Mouse (Mus musculus): ENCODE data around the gene Pdxdc1. TPM values are rescaled to one million over a fixed set of nuclear protein-coding genes. Genes with fewer than 3 reads are reported as not detected.
A peak's percentile ranks its signal among the peaks of the same experiment; 100 is the strongest.

The Pdxdc1 gene
- total and polyA plus RNA-seq, 3 experiments, result 36.0 to 64.2 TPM; not detected in 1

DNA sequence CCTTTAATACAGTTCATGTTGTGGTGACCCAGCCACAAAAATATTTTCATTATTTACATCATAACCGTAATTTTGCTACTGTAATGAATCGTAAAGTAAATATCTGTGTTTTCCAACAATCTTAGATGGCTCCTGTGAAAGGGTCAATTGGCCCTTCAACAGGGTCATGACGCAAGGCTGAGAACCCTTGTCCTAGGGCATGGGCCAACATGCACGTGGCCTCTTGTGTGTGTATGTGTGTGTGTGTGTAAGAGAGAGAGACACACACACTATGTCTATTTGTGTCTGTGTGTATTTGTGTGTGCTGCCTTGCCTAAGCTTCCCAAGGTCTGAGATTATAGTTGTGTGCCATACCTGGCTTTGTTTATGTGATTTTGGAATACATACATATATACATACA lies 95.3 kb downstream of the Pdxdc1 start:
- DNase-seq (ENCODE audit: low read depth, low spot score), result no peak
- no peak overlapping the region for H3K27ac ChIP-seq (ENCODE audit: control insufficient read depth, low read depth, low read length)
- no peaks in the 10 kb centered on the region for H3K4me1 ChIP-seq (ENCODE audit: control insufficient read depth in 1 of 2, insufficient read depth in 2 of 2, low read length in 2 of 2)
- no peaks in the 10 kb centered on the region for H3K27me3 ChIP-seq (ENCODE audit: control insufficient read depth in 1 of 2, insufficient read depth in 2 of 2, low read length in 2 of 2)
- H3K9ac ChIP-seq (ENCODE audit: control insufficient read depth, low read depth, low read length, poor library complexity, severe bottlenecking), result no peak overlapping the region
- H3K4me3 ChIP-seq (ENCODE audit: control insufficient read depth in 1 of 2, insufficient read depth in 1 of 2, low read depth in 2 of 2, low read length in 2 of 2), result no peak overlapping the region
- TF ChIP-seq CHD1 (IDR thresholded peaks at IDR 0.05; ENCODE audit: low read depth, low read length) (no peak), MEF2A (IDR thresholded peaks at IDR 0.05; ENCODE audit: extremely low read depth, insufficient replicate concordance, low read depth, low read length, poor library complexity, severe bottlenecking) (no peak), E2F4 (IDR thresholded peaks at IDR 0.05; ENCODE audit: borderline replicate concordance, low read depth, low read length) (no peak), NELFE (IDR thresholded peaks at IDR 0.05; ENCODE audit: low read depth, low read length) (no peak), ELF1 (IDR thresholded peaks at IDR 0.05; ENCODE audit: low read depth, low read length) (no peak), USF2 (IDR thresholded peaks at IDR 0.05; ENCODE audit: borderline replicate concordance in 1 of 2, insufficient read depth in 1 of 2, low read depth in 1 of 2, low read length in 2 of 2) (no peak), MAZ (IDR thresholded peaks at IDR 0.05; ENCODE audit: low read depth, low read length) (no peak), POLR2AphosphoS5 (IDR thresholded peaks at IDR 0.05; ENCODE audit: borderline replicate concordance, low read depth, low read length) (0 out of 2 replicates have a peak, but pooled peaks have one; percentile 22), POLR2AphosphoS2 (IDR thresholded peaks at IDR 0.05; ENCODE audit: low read length) (no peak)
- H3K9me3 ChIP-seq (replicated peaks; ENCODE audit: insufficient read depth, low read length), result no peaks in the 10 kb centered on the region
- H3K36me3 ChIP-seq (ENCODE audit: control insufficient read depth in 1 of 2, insufficient read depth in 2 of 2, low read length in 2 of 2), result peaks cover 0 to 25% of the 10 kb centered on the region in 2 experiments; a peak in 2 of 4 replicates
- no peaks in the 10 kb centered on the region for H3K79me2 ChIP-seq (ENCODE audit: control insufficient read depth, insufficient read depth, low read length, poor library complexity)

GRCm38 (mm10) chr16:13804666-13805065 lies 98.3 kb downstream of the Pdxdc1 start:
- H3K4me3 ChIP-seq (ENCODE audit: control insufficient read depth in 1 of 2, insufficient read depth in 1 of 2, low read depth in 2 of 2, low read length in 2 of 2), result no peak overlapping the region
- H3K9me3 ChIP-seq (replicated peaks; ENCODE audit: insufficient read depth, low read length), result no peaks in the 10 kb centered on the region
- H3K36me3 ChIP-seq (ENCODE audit: control insufficient read depth in 1 of 2, insufficient read depth in 2 of 2, low read length in 2 of 2), result peaks cover 0 to 39% of the 10 kb centered on the region in 2 experiments; a peak in 2 of 4 replicates
- no peak overlapping the region for H3K27ac ChIP-seq (ENCODE audit: control insufficient read depth, low read depth, low read length)
- H3K4me1 ChIP-seq (ENCODE audit: control insufficient read depth in 1 of 2, insufficient read depth in 2 of 2, low read length in 2 of 2), result no peaks in the 10 kb centered on the region
- DNase-seq (ENCODE audit: low read depth, low spot score), result no peak
- TF ChIP-seq POLR2A (IDR thresholded peaks at IDR 0.05; ENCODE audit: control insufficient read depth in 1 of 2, insufficient read depth in 1 of 2, low read depth in 1 of 2, low read length in 2 of 2, poor library complexity in 1 of 2) (no peak), HCFC1 (IDR thresholded peaks at IDR 0.05; ENCODE audit: low read depth, low read length) (no peak), MAZ (IDR thresholded peaks at IDR 0.05; ENCODE audit: low read depth, low read length) (no peak), JUND (IDR thresholded peaks at IDR 0.05; ENCODE audit: low read depth, low read length) (no peak), MXI1 (IDR thresholded peaks at IDR 0.05; ENCODE audit: low read depth, low read length) (no peak), RCOR1 (IDR thresholded peaks at IDR 0.05; ENCODE audit: low read depth, low read length) (no peak), KAT2A (conservative IDR thresholded peaks at IDR 0.05; ENCODE audit: low read depth, low read length) (no peak), ZKSCAN1 (IDR thresholded peaks at IDR 0.05; ENCODE audit: low read depth, low read length) (no peak), ZMIZ1 (IDR thresholded peaks at IDR 0.05; ENCODE audit: low read depth, low read length) (no peak), USF2 (IDR thresholded peaks at IDR 0.05; ENCODE audit: borderline replicate concordance in 1 of 2, insufficient read depth in 1 of 2, low read depth in 1 of 2, low read length in 2 of 2) (no peak), ZNF384 (IDR thresholded peaks at IDR 0.05; ENCODE audit: low read depth, low read length) (no peak)
- H3K9ac ChIP-seq (ENCODE audit: control insufficient read depth, low read depth, low read length, poor library complexity, severe bottlenecking), result no peak overlapping the region
- no peaks in the 10 kb centered on the region for H3K27me3 ChIP-seq (ENCODE audit: control insufficient read depth in 1 of 2, insufficient read depth in 2 of 2, low read length in 2 of 2)
- H3K79me2 ChIP-seq (ENCODE audit: control insufficient read depth, insufficient read depth, low read length, poor library complexity), result no peaks in the 10 kb centered on the region

All from MEL (cell line).